Mouse (Mus musculus) kidney, adult 11 months (tissue): ENCODE measurements around the gene Grid1.
A peak's percentile ranks its signal among the peaks of the same experiment; 100 is the strongest.

Source experiments
- DNase-seq: peaks from one replicate; pipeline ENCODE4 v3.0.0; 2022

Gene Grid1

DNA sequence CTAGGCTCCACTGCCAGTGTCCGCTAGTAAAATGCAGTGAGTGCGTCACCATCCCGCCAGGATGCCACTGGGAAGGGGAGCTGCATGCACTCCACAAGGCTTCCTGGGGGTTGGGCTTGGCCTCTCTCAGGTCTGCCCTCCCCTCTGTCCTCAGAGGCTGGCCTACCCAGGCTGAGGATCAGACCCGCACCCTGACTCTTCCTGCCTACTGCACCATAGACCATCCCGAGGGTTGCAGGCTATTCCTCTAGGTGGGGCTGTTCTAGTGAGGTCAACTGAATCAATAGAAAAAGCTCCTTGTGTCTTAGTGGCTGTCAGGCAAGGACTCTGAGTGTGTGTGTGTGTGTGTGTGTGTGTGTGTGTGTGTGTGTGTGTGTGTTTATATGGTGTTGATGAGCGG, 19.1 kb downstream of the Grid1 start:
- no peak for DNase-seq

DNA sequence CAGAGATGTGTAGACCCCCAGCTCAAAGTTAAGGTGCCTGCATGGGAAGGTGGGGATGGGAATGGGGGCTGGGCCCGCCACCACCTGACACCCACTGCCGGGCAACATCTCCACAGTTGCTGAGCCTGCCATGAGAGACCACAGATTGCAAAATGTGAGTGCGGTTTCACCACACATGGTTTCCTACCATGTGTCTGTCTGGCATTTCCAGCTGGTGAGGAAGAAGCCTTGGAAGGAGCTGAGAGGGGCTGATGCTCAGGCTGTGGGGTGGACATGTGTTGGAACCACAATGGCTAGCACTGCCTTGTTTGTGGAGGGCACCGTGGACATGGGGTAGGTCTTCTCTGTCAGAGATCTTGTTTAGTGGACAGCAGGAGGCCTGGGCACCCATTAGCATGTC, 20.0 kb downstream of the Grid1 start:
- no peak for DNase-seq

DNA sequence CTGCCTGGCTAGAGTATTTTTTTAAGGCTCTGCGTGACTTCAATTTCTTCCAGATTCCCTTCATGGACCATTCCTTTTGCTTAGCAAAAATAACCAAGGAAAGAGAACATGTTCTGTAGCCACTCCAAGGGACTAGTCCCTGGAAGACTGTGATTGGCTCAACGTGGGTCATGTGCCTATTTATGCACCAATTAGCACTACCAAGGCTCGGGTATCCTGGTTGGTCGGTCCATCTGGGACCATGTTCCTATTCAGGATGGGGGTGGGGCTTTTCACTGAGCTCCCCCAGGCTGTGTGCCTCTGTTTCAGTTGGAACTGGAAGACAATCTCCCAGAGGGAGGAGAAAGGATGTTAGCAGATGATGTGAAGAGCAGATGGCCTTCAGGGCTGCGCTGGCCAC, 23.7 kb downstream of the Grid1 start:
- no peak for DNase-seq

DNA sequence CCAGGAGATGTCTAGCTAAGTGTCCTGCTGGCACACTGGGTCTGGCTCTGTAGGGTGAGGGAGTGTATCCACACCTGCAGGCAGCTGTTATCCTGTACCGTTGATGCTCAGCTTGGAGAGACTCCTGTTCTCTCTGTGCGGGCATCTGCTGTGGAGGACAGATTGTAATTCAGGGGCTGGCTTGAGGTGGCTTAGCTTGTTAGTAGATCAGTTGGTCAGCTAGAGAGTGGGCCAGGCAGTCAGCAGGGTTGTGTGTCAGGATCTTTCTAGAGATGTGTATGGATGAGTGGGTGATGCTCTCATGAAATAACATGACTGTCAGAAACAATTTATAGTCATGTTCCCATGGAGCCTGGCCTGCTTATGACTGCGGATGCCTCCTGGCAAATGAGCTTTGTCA, 24.3 kb downstream of the Grid1 start:
- DNase-seq: no peak

DNA sequence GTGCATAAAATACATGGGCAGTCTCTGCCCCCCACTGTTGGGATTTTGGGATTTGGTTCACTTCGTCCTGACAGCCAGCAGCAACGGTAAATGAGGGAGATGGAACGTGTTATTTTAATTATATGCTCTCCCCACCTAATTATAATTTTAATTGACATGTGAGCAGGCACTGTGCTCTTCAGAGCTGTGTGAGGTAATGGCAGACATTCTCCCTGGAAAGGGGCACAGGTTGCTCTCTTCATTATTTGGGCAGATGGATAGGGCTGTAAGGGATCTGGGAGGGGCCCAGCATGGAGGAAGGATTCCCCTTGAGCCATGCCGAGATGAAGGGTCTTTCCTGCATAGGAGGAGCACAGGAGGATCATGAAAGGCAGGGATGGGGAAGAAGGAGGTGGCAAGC, 26.9 kb downstream of the Grid1 start:
- DNase-seq: no peak

DNA sequence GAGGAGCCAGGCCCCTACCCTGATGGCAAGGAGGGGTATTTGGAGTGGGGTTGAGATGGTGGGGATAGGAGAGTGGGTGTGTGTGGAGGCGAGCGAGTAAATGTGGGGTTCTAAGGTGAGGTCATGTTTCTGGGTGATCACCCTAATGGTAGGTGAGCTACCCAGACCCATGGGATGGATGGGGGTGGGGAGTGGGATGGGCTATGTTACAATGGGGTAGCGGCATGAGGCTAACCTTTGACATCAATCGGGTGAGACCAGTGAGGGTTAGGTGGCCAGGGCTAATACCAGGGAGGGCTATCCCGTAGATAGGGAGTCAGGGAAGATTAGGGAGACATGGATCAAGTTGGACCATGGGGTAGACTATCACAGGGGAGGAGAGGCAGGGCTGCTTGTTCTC, 27.7 kb downstream of the Grid1 start:
- DNase-seq: no peak

DNA sequence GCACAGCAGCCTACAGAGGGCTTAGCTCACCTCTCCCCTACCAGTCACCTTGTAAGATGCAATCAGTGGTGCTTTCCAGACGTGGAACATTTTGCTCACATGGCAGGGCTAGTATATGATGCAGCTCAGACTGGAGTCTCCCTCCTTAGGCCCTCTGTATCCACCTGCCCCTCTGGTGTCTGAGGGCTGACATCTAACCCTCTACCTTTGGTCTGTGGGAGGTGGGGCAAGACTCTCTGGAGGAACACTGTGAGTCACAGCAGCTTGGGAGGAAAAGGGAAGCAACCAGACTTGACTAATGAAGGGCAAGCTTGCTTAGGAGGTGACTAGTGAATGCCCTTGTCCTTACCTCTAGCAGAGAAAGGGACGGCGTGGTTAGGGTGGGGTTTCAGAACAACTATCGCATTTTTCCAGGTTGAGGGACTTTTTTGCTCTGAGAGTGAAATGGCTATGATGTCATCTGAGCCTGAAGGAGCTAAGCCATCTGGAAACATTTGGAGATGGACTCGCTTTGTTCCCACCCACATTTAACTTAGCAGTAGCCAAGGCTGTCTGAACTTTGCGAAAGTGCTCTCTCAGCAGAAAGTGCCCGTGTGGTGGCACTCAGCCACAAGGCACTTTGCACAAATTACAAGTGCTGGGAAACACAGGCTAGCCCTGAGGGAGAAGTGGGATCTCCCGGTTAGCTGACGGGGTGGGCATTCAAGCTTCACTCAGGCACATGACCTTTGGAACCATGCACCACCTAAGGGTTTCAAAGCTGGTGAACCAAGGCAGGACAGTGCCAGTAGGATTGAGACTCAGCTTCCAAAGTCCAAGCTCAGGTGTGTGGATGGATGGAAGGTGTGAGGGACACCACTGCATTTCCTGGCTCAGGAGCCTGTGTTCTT, 41.2 kb downstream of the Grid1 start:
- peak; percentile 73 for DNase-seq

DNA sequence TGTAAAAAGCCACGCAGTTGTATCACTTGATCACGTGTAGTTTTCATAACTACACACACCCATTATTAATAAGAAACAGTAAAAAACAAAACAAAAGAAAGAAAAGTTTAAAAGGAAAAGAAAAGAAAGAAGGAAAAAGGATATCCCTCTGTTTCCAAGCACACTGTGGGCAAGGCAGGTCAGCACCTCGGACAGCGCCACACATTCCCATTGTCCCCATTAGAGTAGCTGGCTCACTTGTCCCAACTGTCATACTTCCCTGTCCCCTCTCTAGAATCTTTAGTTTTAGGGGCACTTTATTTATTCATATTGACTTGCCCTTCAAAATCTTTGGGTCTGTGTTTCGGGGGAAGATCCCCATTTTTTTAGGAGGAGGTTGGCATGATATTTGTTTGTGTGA, 47.4 kb downstream of the Grid1 start:
- DNase-seq: no peak

DNA sequence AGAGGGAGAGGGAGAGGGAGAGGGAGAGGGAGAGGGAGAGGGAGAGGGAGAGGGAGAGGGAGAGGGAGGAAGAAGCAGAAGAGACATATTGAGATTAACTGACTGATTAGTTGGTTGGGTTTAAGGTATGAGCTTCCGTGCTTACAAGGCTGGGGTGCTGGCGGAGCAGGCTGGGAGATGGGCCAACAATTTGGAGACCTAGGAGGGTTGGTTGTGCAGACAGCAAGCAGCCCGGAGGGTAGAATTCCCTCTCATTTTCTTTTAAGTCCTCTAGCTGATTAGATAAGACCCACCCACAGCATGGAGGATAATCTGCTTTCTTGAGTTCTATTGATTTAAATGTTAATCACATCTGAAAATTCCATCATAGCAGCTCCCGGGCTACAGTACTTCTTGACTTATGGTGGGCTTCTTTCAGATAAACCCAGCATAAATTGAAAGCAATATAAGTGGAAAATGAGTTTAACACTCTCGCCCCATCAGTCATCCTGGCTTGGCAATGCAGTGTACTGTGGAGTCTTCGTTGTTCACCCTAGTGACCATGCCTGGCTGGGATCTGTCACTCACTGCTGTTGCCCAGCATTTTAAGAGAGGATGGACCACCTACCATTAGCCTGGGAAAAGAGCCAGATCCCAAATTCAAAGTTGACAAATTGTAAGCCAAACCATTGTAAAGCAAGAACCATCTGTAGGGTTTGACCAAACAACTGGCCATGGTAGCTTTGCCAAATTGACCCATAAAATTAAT, 48.8 kb downstream of the Grid1 start:
- no peak for DNase-seq

DNA sequence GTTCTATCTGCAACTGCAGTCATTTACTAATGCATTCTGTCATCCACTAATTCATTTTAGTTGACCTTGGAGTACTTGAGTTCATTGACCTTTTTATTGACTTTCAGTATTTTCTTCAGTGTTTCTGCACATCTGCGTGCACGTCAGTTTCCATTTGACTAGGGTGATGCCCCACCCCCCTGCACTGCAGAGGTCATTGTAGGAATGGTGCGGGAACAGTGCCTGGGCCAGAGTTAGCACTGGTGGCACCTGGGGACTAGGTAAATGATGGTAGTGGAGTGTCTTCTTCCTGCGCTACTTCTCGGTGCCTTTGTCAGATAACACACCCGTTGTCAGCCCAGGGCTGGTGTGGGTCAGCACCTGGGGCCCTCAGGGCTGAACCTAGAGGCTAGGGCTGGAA, 60.1 kb downstream of the Grid1 start:
- no peak for DNase-seq

DNA sequence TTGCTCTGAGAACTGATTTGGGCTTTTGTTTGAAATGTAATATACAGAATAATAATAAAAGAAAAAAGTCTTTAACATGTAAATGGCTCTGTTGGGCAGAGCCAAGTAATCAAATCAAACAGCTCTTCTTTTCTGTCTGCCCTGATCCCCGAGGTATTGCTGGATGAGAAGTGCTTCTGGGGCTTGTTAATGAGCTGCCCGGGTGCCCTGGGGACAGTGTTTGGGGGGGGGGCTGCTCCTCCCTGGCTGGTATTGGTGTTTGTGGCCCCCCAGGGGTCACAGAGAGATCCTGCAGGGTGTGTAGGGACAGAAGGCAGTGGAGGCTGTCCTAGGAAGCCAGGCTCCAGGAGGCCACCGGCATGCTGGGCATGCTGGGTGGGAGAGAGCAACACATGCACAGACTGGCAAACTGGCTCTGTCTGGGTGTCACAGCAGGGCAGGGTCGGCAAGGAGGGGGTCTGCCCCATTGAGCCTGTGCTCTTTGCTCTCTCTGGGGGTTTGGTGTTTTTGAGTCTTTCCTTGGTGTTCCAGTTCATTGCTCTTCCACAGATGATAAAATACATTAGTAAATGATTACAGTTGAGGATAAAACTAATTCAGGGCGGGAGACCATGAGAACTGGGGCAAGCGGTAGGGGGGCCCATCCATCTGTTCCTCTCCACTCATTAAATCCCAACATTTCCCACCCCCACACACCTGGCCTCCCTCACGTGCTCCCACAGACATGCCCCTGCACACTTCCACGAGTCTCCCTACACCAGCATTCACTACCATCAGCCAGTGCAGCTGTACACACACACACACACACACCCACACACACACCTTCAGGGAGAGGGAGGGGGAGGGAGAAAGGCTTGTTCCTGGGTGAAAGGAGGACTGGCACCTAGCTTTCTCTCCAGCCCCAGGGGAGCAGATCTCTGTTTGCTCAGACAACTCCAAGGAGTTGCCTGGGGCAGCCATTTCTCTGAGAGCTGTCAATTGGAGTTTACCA, 60.8 kb downstream of the Grid1 start:
- DNase-seq: peak; percentile 78

DNA sequence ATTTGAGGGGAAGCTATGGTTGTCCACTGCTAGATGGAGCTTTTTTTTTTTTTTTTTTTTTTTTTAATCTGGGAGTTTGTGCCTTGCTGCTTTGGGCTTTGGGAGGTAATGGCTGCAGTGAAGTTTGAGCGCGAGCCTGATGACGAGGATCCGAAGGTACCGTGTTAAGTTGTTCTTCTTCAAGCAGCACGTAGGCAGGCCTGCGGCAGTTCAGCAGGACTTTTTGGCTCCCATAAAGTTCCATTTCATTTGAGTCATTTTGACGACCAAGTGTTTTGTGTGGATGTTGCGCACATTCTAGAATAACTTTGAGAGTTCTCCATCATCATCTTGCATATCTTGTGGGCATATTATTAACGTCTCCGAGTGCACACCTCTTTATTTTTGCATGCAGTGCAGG, 64.3 kb downstream of the Grid1 start:
- no peak for DNase-seq

DNA sequence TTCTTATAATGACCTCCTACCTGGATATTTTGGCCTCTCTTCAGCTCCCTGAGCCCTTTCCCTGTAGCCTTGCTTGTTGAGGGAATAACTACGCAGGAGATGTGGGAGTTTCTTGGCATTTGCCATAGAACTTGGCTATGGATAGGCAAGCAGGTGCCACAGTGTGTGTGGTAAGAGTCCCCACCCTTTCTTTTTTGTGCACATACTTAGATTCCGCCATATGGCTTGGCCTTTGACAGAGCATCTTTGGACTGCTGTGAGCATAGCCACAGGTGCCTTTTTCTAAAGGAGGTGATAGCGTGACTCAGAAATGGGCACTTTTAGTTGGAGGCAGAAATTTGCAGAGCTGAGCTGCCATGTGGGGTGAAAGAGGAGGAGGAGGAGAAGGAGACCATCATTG, 64.7 kb downstream of the Grid1 start:
- DNase-seq: no peak

DNA sequence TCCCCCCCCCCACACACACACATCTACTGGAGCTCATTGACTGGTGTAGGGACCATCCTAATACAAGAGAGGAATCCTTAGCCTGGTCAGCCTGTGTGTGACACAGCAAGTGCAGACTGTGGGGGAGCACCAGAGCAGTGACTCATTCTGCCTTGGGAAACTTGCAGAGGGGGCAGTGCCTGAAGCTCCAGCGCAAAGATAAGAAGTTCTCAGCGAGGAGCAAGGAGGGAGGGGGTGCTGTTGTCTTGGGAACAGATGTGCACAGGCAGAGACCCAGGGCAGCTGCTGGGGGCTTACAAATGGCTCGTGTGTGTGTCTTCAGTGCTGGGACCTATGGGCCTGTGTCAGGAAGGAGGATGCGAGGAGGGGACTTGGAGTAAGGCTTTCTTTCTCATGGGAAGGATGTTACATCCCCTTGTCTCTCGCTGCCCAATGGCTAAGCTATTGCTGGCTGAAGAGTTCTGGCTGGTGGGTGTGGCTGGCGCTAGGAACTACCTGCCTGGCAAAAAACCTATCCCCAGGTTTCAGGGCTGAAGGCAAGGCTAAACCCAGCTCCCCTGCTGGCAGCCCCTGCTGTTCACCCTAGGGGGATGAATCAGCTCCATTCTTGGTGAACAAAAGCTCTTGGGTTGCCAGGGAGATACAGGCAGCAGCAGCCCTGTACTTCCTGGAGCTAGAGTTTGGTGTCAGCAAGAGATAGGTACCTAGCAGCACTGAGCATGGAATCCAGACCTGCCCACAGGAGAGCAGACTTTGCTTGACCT, 72.0 kb downstream of the Grid1 start:
- DNase-seq: no peak

DNA sequence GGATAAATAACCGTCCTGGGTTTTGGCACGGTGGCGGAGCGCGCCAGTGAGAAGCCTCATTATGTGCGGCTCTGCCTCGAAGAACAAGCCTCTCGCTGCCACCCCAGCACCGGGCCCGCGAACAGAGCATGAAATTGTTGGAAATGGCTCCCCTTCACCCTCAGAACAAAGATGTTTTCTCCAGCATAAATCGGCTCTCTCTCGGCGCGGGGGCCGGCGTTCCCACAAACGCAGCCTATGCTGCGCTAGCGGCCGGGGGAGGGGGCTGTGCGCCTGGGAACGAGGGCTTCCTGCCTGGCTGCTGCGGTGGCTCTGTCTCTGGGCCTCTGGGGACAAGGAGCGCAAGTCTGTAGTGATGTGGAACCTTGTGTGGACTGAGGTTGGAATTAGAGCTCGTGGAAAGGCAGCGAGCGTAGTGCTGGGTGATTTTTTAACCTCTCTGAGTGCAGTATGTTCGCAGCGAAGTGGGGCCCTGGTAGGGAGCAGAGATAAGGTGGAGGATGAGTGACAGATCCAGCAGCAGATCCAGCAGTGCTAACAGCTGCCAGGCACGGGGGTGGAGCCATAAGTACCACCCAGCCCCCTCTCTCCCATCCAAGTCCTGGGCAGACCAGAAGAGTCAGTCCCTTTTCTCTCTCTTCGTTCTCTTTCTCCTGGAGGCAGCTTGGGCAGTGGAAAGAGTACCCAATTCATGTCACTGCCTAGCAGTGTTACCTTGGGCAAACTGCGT, 76.5 kb downstream of the Grid1 start:
- DNase-seq: no peak

DNA sequence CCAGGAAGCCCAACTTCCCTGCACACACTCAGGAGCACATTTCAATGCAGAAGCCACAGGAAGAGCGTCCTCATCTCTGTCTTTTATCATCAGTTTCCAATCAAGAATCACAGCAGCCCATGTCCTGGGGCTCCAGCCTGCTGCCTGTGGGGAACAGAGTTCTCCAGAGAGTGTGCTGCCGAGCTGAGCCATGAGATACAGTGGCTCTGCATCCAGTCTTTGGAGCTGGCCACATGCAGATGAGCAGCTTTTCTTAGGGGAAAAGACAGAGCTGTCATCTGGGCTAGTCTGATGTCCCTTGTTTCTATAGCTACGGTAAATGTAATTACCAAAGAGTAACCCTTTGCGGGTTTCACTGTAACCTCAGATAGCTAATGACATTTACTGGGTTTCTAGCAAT, 83.9 kb downstream of the Grid1 start:
- no peak for DNase-seq

DNA sequence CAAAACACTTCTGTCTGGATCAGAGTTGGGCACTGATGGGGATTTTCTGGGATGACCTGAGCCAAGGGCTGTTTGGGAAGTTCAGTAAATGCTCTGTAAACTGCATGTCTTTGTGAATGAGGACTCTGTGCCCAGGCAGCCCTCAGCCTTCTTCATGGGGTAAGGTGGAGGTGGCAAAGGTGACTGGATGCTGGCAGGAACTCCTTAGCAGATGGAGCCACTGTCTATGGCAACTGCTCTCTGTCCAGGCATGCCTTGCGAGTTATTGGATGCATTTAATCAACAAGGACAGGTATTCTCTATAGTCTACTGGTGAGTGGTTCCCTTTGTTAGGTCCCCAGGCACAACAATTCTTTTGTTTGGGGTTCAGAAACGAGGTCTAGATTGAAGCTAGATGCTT, 85.8 kb downstream of the Grid1 start:
- DNase-seq: no peak

DNA sequence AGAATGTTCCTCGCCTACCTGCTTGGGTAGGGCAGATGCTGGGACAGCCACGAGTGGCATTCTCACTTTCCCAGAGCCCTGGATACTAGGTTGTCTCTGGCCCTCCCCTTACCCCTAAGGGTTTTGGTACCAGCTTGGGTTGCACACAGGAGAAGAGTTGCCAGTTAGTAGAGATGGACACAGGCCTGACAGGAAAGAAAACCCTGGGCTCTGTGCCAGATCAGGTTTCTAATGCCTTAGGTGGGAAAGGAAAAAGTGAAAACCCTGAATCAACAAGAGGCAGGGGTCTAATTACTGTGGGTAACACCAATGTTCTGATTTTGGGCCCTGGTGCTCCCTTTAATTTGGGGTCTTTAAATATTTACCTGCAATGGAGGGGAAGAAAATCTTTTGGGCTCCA, 88.5 kb downstream of the Grid1 start:
- DNase-seq: no peak

DNA sequence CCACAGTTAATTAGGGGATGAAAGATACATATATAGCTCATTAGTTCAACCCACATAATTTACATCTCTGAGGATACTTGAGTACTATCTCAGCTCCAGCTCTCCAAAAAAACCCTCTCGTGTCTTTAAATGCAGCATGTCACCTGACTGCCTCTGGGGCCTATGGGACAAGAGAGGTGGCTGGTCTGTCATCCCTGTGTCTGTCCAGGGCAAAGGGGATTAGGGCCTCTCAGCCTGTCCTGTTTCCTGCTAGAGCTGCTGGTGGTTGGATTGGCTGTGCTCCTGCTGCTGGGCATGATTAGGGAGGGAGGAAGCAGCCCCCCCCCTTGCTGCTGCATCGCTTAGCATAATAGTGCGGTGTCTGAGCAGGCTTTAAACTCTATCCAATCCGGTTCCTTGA, 88.9 kb downstream of the Grid1 start:
- DNase-seq: no peak

DNA sequence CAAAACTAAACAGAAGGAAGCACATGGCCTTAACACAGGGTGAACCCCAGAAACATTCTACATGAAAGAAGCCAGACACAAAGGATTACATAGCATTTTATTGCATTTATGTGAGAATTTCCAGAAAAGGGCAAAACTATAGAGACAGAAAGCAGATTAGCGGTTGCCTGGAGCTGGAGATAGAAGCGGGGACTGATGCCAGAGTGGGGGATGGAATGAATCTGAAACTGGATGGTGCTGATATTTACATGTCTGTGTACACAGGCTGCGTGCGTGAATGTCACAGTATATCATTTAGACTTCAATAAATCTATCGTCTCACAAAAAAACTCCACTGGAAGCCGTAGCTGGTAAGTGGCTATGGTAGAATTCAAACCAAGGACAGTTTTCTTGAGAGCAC, 96.4 kb downstream of the Grid1 start:
- no peak for DNase-seq

DNA sequence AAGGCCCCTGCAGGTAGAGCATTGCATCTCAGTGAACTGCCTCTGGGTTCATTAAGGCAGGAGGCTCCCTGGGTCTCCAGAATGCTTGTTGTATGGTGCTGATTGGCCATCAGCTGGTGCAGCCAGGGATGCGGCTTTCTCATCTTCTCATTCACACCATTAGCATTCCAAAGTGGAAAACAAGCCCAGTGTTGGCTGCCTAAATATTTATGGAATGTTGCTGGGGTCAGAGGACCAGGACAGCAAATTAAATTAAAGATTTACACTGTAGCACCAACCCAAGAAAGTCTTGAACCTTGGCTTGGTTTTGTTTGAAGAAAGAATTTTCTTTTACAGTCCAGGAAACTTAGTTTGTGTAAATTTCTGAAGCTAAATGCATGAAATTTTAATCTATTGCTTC, 97.2 kb downstream of the Grid1 start:
- DNase-seq: peak; percentile 7

DNA sequence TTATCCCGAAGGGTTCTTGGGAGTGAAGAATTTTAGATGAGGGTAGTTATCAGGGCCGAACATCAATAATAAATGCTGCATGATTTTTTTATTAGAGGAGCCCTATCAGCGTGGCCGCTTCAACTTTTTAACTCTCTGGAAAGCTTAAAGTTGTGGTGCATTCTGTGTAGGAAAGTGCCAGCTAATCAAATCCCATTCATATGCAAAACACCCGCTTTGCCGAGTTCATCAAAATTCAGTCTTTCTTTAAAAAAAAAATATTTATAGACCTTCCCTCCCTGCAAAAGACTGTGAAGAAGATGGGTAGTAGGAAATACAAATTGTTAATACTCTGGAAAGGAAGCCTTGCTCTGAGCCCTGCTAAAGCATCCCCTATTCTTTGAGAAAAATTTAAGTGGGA, 99.3 kb downstream of the Grid1 start:
- no peak for DNase-seq
